Mouse (Mus musculus) right cerebral cortex, postnatal 25 days (tissue): ENCODE results near the gene Vmn2r53.
"Not testable (repeated sequence)": the region's sequence is repeated elsewhere in the genome, so short reads cannot be mapped to it uniquely, and the experiment has no call there.

Experiments
- DNase-seq: peaks from one replicate; pipeline ENCODE4 v3.0.0; 2022

Vmn2r53 gene

DNA sequence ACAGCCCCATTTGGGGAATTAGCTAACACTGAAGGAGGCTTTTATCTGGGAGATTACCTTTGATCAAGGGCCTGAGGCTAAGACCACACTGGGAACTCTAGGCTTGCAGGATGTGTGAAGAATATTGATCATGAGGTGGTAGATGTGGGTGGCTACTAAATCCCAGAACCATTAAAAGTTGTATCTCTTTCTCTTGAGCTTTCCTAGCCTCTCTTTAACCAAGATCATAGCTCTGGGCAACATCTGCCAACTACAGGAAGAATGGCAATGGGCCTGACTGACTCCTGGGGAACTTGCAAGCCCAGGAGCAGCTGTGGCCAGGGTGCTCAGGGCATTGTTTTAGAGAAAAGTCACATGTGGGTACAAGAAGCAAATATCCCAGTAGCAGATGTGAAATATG, at the start of gene Vmn2r53:
TSS of gene Vmn2r53 (minus strand) at position 101 of the 400 bp plus-strand sequence.
- DNase-seq = no peak

DNA sequence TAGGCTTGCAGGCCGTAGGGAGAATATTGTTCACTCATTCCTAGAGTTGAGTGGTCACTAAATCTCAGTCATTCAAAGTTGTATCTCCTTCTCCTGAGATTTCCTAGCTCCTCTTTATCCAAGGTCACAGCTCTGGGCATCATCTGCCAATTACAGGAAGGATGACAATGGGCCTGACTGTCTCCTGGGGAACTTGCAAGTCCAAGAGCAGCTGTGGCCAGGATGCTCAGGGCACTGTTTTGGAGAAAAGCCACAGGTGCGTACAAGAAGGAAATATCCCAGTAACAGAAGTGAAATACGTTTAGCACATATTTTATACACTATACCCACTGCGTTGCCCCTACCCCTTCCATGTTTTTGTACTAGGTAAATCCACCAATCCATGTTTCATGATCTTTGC, 31.6 kb upstream of the Vmn2r53 start, which contains the start of gene Vmn2r54:
TSS of gene Vmn2r54 (minus strand) at position 101 of the 400 bp plus-strand sequence.
- DNase-seq = not testable (repeated sequence)
